In the genomic region with DNA sequence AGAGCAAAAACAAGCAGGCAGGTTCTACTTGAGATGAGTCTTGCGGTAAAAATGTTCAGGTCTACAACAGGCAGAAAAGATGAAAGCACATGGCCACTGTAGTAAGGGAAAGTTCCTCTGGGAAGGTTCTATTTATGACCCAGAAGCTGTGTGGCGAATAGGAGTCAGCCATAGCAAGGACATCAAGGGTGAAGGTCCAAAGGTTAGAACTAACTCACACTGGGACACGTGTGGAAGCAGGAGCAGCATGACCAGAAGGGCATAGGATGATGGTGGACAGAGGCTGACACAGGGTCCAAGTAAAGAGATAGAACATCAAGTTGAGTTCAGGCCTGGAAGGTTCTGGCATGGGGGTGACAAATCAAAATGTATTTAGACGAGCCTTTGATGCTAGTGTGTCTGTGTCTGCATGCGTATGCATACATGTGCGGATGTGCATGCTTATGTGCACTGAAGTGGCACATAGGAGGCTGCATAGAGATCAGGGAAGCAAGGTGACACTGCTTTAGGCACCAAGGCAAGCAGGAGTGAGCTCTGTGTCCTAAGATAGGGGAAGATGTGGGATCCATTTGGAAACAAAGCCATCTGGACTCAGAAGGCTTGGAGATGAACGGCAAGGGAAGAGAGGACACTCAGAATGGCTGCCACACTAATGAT, we compare ENCODE assay signal across 15 mouse cellular contexts. TPM values are rescaled to one million over a fixed set of nuclear protein-coding genes. Genes with fewer than 3 reads are reported as not detected.
DNase-seq lines count a peak whose midpoint lies in the region; ATAC-seq and TF ChIP-seq lines count a peak whose summit lies in the region.
"Had no signal": no experiment of that assay in that cellular context is flagged by ENCODE, and none has a peak within 500 bp of the region (broad histone marks: within the 10 kb centered on the region; RNA-seq: fewer than 3 reads in every experiment).

No protein-coding gene starts in this region.

- H3K9me3 ChIP-seq in hindbrain, embryonic 14.5 days (ENCODE audit: control insufficient read depth, low read length): no peaks in the 10 kb centered on the region
- no peaks in the 10 kb centered on the region for H3K9me3 ChIP-seq in hindbrain, postnatal 0 days (ENCODE audit: low read length)
- peaks cover 6% of the 10 kb centered on the region for H3K9me3 ChIP-seq in erythroblast, embryonic 14.5 days (ENCODE audit: control insufficient read depth, low read length)
- no peaks in the 10 kb centered on the region for H3K9me3 ChIP-seq in liver, embryonic 15.5 days (replicated peaks)
- H3K9me3 ChIP-seq: forebrain, embryonic 15.5 days; G1E; hindbrain, embryonic 13.5 days; neural tube, embryonic 13.5 days had no signal

- no peak overlapping the region for H3K9ac ChIP-seq in hindbrain, embryonic 14.5 days
- H3K9ac ChIP-seq in hindbrain, postnatal 0 days (replicated peaks; ENCODE audit: low read length): no peak overlapping the region
- peak overlapping the region; percentile 55 for H3K9ac ChIP-seq in liver, embryonic 15.5 days
- H3K9ac ChIP-seq: forebrain, embryonic 15.5 days; hindbrain, embryonic 13.5 days; neural tube, embryonic 13.5 days had no signal

- no peak overlapping the region for H3K4me3 ChIP-seq in hindbrain, embryonic 14.5 days (replicated peaks; ENCODE audit: low read length)
- H3K4me3 ChIP-seq in hindbrain, postnatal 0 days (ENCODE audit: low read length): no peak overlapping the region
- H3K4me3 ChIP-seq in bone marrow, adult 2 months (replicated peaks; ENCODE audit: control insufficient read depth, low read depth, low read length): no peak overlapping the region
- H3K4me3 ChIP-seq in erythroblast, embryonic 14.5 days (replicated peaks): peak overlapping the region; percentile 25
- 0 out of 2 replicates have a peak overlapping the region, but pooled peaks have one; percentile 4 for H3K4me3 ChIP-seq in liver, embryonic 15.5 days (replicated peaks)
- H3K4me3 ChIP-seq: forebrain, embryonic 15.5 days; hindbrain, embryonic 13.5 days; neural tube, embryonic 13.5 days had no signal

- no peak for ATAC-seq in hindbrain, embryonic 14.5 days (ENCODE audit: low FRiP score)
- no peak for ATAC-seq in hindbrain, postnatal 0 days
- peak; percentile 66 for ATAC-seq in liver, embryonic 15.5 days (ENCODE audit: insufficient read depth)
- no peak for ATAC-seq in granulocyte monocyte progenitor cell, adult 5-6 weeks (replicated peaks; ENCODE audit: poor library complexity, severe bottlenecking)
- ATAC-seq: forebrain, embryonic 15.5 days had no signal

- H3K27me3 ChIP-seq in hindbrain, embryonic 14.5 days (ENCODE audit: control insufficient read depth, insufficient read depth, low read length): no peaks in the 10 kb centered on the region
- no peaks in the 10 kb centered on the region for H3K27me3 ChIP-seq in hindbrain, postnatal 0 days (ENCODE audit: insufficient read depth, low read length)
- no peaks in the 10 kb centered on the region for H3K27me3 ChIP-seq in erythroblast, embryonic 14.5 days (ENCODE audit: control insufficient read depth)
- no peaks in the 10 kb centered on the region for H3K27me3 ChIP-seq in liver, embryonic 15.5 days
- H3K27me3 ChIP-seq: forebrain, embryonic 15.5 days; hindbrain, embryonic 13.5 days; neural tube, embryonic 13.5 days had no signal

- 0 out of 2 replicates have a peak overlapping the region, but pooled peaks have one; percentile 11 for H3K27ac ChIP-seq in hindbrain, embryonic 14.5 days
- H3K27ac ChIP-seq in hindbrain, postnatal 0 days: no peak overlapping the region
- H3K27ac ChIP-seq in bone marrow, adult 2 months (ENCODE audit: control insufficient read depth, insufficient read depth, low read depth, low read length, poor library complexity): peak overlapping the region; percentile 50
- H3K27ac ChIP-seq in liver, embryonic 15.5 days (replicated peaks): peak overlapping the region; percentile 98
- H3K27ac ChIP-seq: forebrain, embryonic 15.5 days; hindbrain, embryonic 13.5 days; macrophage; neural tube, embryonic 13.5 days had no signal

- no peaks in the 10 kb centered on the region for H3K36me3 ChIP-seq in hindbrain, embryonic 14.5 days (replicated peaks; ENCODE audit: control insufficient read depth, insufficient read depth)
- no peaks in the 10 kb centered on the region for H3K36me3 ChIP-seq in hindbrain, postnatal 0 days (ENCODE audit: insufficient read depth, low read length)
- H3K36me3 ChIP-seq in erythroblast, embryonic 14.5 days (ENCODE audit: control insufficient read depth): peaks cover 32% of the 10 kb centered on the region
- H3K36me3 ChIP-seq in liver, embryonic 15.5 days (replicated peaks): no peaks in the 10 kb centered on the region
- H3K36me3 ChIP-seq: forebrain, embryonic 15.5 days; G1E; hindbrain, embryonic 13.5 days; neural tube, embryonic 13.5 days had no signal

- DNase-seq in hindbrain, embryonic 14.5 days (ENCODE audit: low spot score): no peak
- no peak for DNase-seq in hindbrain, postnatal 0 days (ENCODE audit: low spot score)
- DNase-seq in layer of hippocampus, postnatal 10 days (ENCODE audit: low spot score in 2 of 2): no peak
- DNase-seq: adrenal gland, adult 2 months; cerebellum, adult 9-10 months; lung, adult 18-20 months had no signal

- no peak for TF ChIP-seq POLR2A in bone marrow, adult 2 months (IDR thresholded peaks at IDR 0.05; ENCODE audit: borderline replicate concordance, control insufficient read depth, low read depth, low read length)

- no peak overlapping the region for H3K4me2 ChIP-seq in hindbrain, embryonic 14.5 days (replicated peaks)
- H3K4me2 ChIP-seq in hindbrain, postnatal 0 days (ENCODE audit: low read depth, low read length): no peak overlapping the region
- H3K4me2 ChIP-seq in liver, embryonic 15.5 days: peak overlapping the region; percentile 61
- H3K4me2 ChIP-seq: forebrain, embryonic 15.5 days; hindbrain, embryonic 13.5 days; neural tube, embryonic 13.5 days had no signal

- peaks cover 34% of the 10 kb centered on the region for H3K4me1 ChIP-seq in hindbrain, embryonic 14.5 days (replicated peaks; ENCODE audit: control insufficient read depth, insufficient read depth, low read length)
- peaks cover 19% of the 10 kb centered on the region for H3K4me1 ChIP-seq in hindbrain, postnatal 0 days (ENCODE audit: insufficient read depth, low read length)
- H3K4me1 ChIP-seq in bone marrow, adult 2 months (ENCODE audit: control insufficient read depth, insufficient read depth, low read length): peaks cover 8% of the 10 kb centered on the region
- H3K4me1 ChIP-seq in erythroblast, embryonic 14.5 days (ENCODE audit: control insufficient read depth): peaks cover 97% of the 10 kb centered on the region
- peaks cover 90% of the 10 kb centered on the region for H3K4me1 ChIP-seq in liver, embryonic 15.5 days (replicated peaks)

- TF ChIP-seq CTCF in hindbrain, postnatal 0 days (IDR thresholded peaks at IDR 0.05; ENCODE audit: low read depth): no peak
- TF ChIP-seq CTCF in bone marrow, adult 2 months (IDR thresholded peaks at IDR 0.05; ENCODE audit: control insufficient read depth, insufficient read depth, low read length): no peak

- 91% methylated on average over 7 of the region's 7 CpGs for WGBS in hindbrain, embryonic 14.5 days
- 88% methylated on average over 7 of the region's 7 CpGs for WGBS in hindbrain, postnatal 0 days
- 89% methylated on average over 7 of the region's 7 CpGs for WGBS in bone marrow, adult 2 months
- 63% methylated on average over 7 of the region's 7 CpGs for WGBS in liver, embryonic 15.5 days (ENCODE audit: insufficient replicate concordance)

RNA-seq across cellular contexts. Expression of a gene that starts 28.7 kb away (rescaled TPM):
- polyA plus RNA-seq in hindbrain, embryonic 14.5 days (2014; fragmentation: Nextera tagmentation; extraction: Ambion mirVana): 37.6 and 40.9 TPM in 2 replicates
- 75.7 and 75.8 TPM in 2 replicates for total RNA-seq in hindbrain, postnatal 0 days (2014; rRNA removed)
- polyA plus RNA-seq in hindbrain, postnatal 0 days (2015; fragmentation: Nextera tagmentation; extraction: Ambion mirVana): 15.3 and 15.8 TPM in 2 replicates
- 27.5 and 38.1 TPM in 2 replicates for polyA plus RNA-seq in bone marrow, adult 2 months (2011; ENCODE audit: insufficient read depth, insufficient read length, low replicate concordance, missing spikeins)
- polyA plus RNA-seq in erythroblast, embryonic 14.5 days (2012): 3.1 and 5.1 TPM in 2 replicates
- 19.0 and 19.1 TPM in 2 replicates for polyA plus RNA-seq in liver, embryonic 15.5 days (2015; fragmentation: Nextera tagmentation; extraction: Ambion mirVana)
- 4.3 and 9.2 TPM in 2 replicates for total RNA-seq in granulocyte monocyte progenitor cell, adult 5-6 weeks (2014; fragmentation: Nextera tagmentation)
- 6.7 and 7.6 TPM in 2 replicates for total RNA-seq in granulocyte monocyte progenitor cell, adult 5-6 weeks (2017)
- total RNA-seq in layer of hippocampus, postnatal 10 days (2021): 100 to 1,000 TPM; 134 to 142 TPM

Comparison
In these comparisons a context has a peak if more than half of its experiments do, and no peak if none do; other contexts are left out.
1. H3K4me3 ChIP-seq: peak in erythroblast, embryonic 14.5 days (single experiment) and liver, embryonic 15.5 days (single experiment); none in hindbrain, embryonic 14.5 days (single experiment), hindbrain, postnatal 0 days (single experiment) and bone marrow, adult 2 months (single experiment).